Mouse (Mus musculus): ENCODE measurements around the gene Hmga1.

DNA sequence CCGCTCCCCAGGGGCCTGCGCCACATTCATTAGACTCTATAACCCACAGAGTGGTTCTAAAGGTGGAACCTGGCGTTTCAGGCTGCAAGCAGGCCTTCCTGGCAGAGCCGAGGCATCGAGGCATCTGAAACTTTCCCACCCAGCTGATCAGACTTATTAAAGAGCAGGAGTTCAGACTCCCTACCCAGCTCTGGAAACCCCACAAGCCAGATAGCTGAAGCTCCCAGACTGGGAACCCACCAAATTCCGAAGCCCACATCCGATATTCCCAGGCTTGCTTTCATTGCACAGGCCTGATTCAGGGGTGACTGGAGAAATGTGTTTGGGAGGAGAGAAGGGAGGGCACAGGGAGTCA lies 48.7 kb upstream of the Hmga1 start:
- TF ChIP-seq CTCF (IDR thresholded peaks at IDR 0.05; ENCODE audit: insufficient read depth, low read length) (no peak), POLR2A (IDR thresholded peaks at IDR 0.05; ENCODE audit: borderline replicate concordance, extremely low read depth, low read depth, low read length) (no peak)
